Mouse (Mus musculus): Measurements from ENCODE around the gene Hlx. TPM values are rescaled to one million over a fixed set of nuclear protein-coding genes. Genes with fewer than 3 reads are reported as not detected.

Gene Hlx
- polyA plus RNA-seq, 1 experiment from 2014 or later, result 2.2 TPM

Other genes starting within 250 kb of the Hlx start
- gene Marc1, start 78.7 kb upstream of the Hlx start, polyA plus RNA-seq (2014; fragmentation: Nextera tagmentation; extraction: Ambion mirVana), result not detected in 2 replicates
- 107 and 110 TPM in 2 replicates for gene Marc2, start 113.8 kb upstream of the Hlx start, polyA plus RNA-seq (2014; fragmentation: Nextera tagmentation; extraction: Ambion mirVana)
- 0.50 and 0.52 TPM in 2 replicates for gene C130074G19Rik, start 150.6 kb upstream of the Hlx start, polyA plus RNA-seq (2014; fragmentation: Nextera tagmentation; extraction: Ambion mirVana)

All from midbrain, embryonic 11.5 days (tissue).